Mouse (Mus musculus) forebrain, embryonic 14.5 days (tissue): ENCODE measurements around the gene Arl5c. TPM values are rescaled to one million over a fixed set of nuclear protein-coding genes. Genes with fewer than 3 reads are reported as not detected.

Experiments
- ATAC-seq: fragments of 200-750 bp; cut with Nextera tagmentation; 2 replicates; pipeline ENCODE4 v1.8.0; 2017; ENCODE audit warnings: mild to moderate bottlenecking, moderate library complexity
- DNase-seq: peaks from one replicate; pipeline ENCODE4 v3.0.0-alpha.2; 2015; ENCODE audit warnings: low spot score
- H3K27ac ChIP-seq: fragments of 300-500 bp; sonication (generic); 2 replicates; pipeline ENCODE4 v1.5.1; 2014; ENCODE audit warnings: low read depth, mild to moderate bottlenecking, control low read depth, low read length, moderate library complexity
- H3K27me3 ChIP-seq: fragments of 300-500 bp; sonication (generic); replicated peaks from 2 replicates; pipeline ENCODE4 v1.6.1; 2014; ENCODE audit warnings: low read length, control low read depth, mixed read lengths; ENCODE audit not compliant: control insufficient read depth, insufficient read depth
- H3K36me3 ChIP-seq: fragments of 300-500 bp; sonication (generic); 2 replicates; pipeline ENCODE4 v1.6.1; 2014; ENCODE audit warnings: low read length, control low read depth; ENCODE audit not compliant: control insufficient read depth, insufficient read depth
- H3K4me1 ChIP-seq: fragments of 300-500 bp; sonication (generic); 2 replicates; pipeline ENCODE4 v1.6.1; 2014; ENCODE audit warnings: antibody characterized with exemption, low read length, control low read depth; ENCODE audit not compliant: control insufficient read depth, insufficient read depth
- H3K4me2 ChIP-seq: fragments of 300-500 bp; sonication (generic); 2 replicates; pipeline ENCODE4 v1.6.1; 2014; ENCODE audit warnings: mild to moderate bottlenecking, control low read depth, low read length
- H3K4me3 ChIP-seq: fragments of 300-500 bp; sonication (generic); 2 replicates; pipeline ENCODE4 v1.5.1; 2014; ENCODE audit warnings: low read depth, low read length, control low read depth
- H3K9ac ChIP-seq: fragments of 300-500 bp; sonication (generic); 2 replicates; pipeline ENCODE4 v1.6.1; 2014; ENCODE audit warnings: mild to moderate bottlenecking, low read length, control low read depth, moderate library complexity
- H3K9me3 ChIP-seq: fragments of 300-500 bp; sonication (generic); replicated peaks from 2 replicates; pipeline ENCODE4 v1.6.1; 2016; ENCODE audit warnings: low read length, control low read depth, mixed read lengths; ENCODE audit not compliant: control insufficient read depth
- whole genome bisulfite sequencing: fragments of 180-500 bp; shearing (Covaris S2); extraction: QIAGEN DNeasy Blood & Tissue Kit; methylation state at CpG from one replicate; pipeline ENCODE4 v1.1.7; 2014; 5-methylcytosine and 5-hydroxymethylcytosine counted together
- polyA plus RNA-seq: library from polyadenylated mRNA; unstranded; fragments of >200 nt; fragmentation: Nextera tagmentation; extraction: Ambion mirVana; gene quantifications from 2 replicates; pipeline ENCODE4 v1.2.1, GENCODE M21; 2014

The Arl5c gene
- polyA plus RNA-seq, 1 experiment from 2014 or later, result 4.8 TPM

GRCm38 (mm10) chr11:97970771-97971170 lies 25.2 kb downstream of the Arl5c start:
- Histone ChIP-seq H3K27ac (no peak overlapping the region), H3K4me2 (no peak overlapping the region), H3K9me3 (no peaks in the 10 kb centered on the region), H3K9ac (no peak overlapping the region), H3K27me3 (no peaks in the 10 kb centered on the region), H3K4me1 (peaks cover 4% of the 10 kb centered on the region; the same call in 1 of the 2 replicates), H3K4me3 (no peak overlapping the region), H3K36me3 (no peaks in the 10 kb centered on the region)
- WGBS, result 85% methylated on average over 7 of the region's 7 CpGs
- DNase-seq (peak; percentile 22), ATAC-seq (no peak)

DNA sequence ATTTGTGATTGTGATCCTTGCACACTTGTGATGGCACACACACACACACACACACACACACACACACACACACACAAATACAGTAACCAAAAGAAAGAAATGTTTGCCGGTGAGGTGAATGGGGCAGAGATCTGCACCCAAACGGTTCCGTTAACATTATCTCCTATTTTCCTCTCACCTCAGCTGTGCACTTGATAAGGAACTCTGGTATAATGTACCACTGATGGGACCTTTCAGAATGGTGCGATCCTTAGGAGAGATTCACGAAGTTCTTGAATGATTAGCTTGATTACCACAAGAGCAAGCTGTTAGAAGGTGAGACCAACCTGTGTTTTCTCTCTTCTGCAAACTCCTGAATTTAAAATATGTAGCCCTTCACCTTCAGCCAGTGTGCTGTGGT lies 27.6 kb downstream of the Arl5c start:
- 88% methylated on average over 5 of the region's 5 CpGs for WGBS
- no peak for ATAC-seq
- H3K36me3 ChIP-seq, result no peaks in the 10 kb centered on the region
- H3K4me3 ChIP-seq, result no peak overlapping the region
- H3K9ac ChIP-seq, result no peak overlapping the region
- H3K4me2 ChIP-seq, result no peak overlapping the region
- peaks cover 4% of the 10 kb centered on the region; the same call in 1 of the 2 replicates for H3K4me1 ChIP-seq
- H3K27me3 ChIP-seq, result no peaks in the 10 kb centered on the region
- no peak overlapping the region for H3K27ac ChIP-seq
- no peaks in the 10 kb centered on the region for H3K9me3 ChIP-seq
- no peak for DNase-seq

GRCm38 (mm10) chr11:97967114-97967513 lies 28.9 kb downstream of the Arl5c start:
- H3K9me3 ChIP-seq, result no peaks in the 10 kb centered on the region
- H3K4me1 ChIP-seq, result peaks cover 4% of the 10 kb centered on the region; the same call in 1 of the 2 replicates
- H3K9ac ChIP-seq, result no peak overlapping the region
- H3K27me3 ChIP-seq, result no peaks in the 10 kb centered on the region
- WGBS, result 27% methylated on average over 2 of the region's 2 CpGs
- no peak overlapping the region for H3K4me2 ChIP-seq
- ATAC-seq, result no peak
- H3K4me3 ChIP-seq, result no peak overlapping the region
- 0 out of 2 replicates have a peak overlapping the region, but pooled peaks have one; percentile 27 for H3K27ac ChIP-seq
- no peaks in the 10 kb centered on the region for H3K36me3 ChIP-seq
- DNase-seq, result peak; percentile 56

DNA sequence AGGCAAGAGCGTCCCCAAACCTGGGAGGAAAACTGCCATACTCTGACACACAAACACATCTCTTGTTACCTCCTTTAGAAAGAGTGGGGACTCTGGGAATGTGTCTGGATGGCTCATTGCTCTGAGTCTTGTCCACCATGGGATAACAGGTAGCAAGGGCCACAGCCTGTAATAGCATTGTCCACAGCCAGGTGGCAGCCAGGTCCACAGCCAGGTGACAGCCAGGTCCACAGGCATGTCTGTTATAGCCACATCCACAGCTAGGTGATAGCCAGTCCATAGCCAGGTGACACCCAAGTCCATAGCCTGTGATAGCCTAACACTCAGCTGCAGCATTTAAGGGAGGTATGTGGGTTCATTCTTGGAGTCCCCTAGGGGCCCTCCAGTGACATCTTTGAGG lies 35.1 kb downstream of the Arl5c start:
- Histone ChIP-seq H3K27me3 (no peaks in the 10 kb centered on the region), H3K4me3 (no peak overlapping the region), H3K4me2 (no peak overlapping the region), H3K27ac (no peak overlapping the region), H3K36me3 (no peaks in the 10 kb centered on the region), H3K9ac (no peak overlapping the region), H3K9me3 (no peaks in the 10 kb centered on the region), H3K4me1 (no peaks in the 10 kb centered on the region)
- 95% methylated on average over 1 of the region's 1 CpGs for WGBS
- no peak for ATAC-seq
- DNase-seq, result no peak

- no peak overlapping the region for H3K27ac ChIP-seq
- H3K4me3 ChIP-seq, result no peak overlapping the region
- H3K4me2 ChIP-seq, result no peak overlapping the region
- H3K27me3 ChIP-seq, result no peaks in the 10 kb centered on the region
- no peaks in the 10 kb centered on the region for H3K9me3 ChIP-seq
- ATAC-seq (no peak), DNase-seq (peak; percentile 28)
- no peaks in the 10 kb centered on the region for H3K4me1 ChIP-seq
- 0 out of 2 replicates have a peak overlapping the region, but pooled peaks have one; percentile 17 for H3K9ac ChIP-seq
- WGBS, result 47% methylated on average over 5 of the region's 5 CpGs
- H3K36me3 ChIP-seq, result no peaks in the 10 kb centered on the region
These were observed 36.7 kb downstream of the Arl5c start for GRCm38 (mm10) chr11:97959300-97959680.

DNA sequence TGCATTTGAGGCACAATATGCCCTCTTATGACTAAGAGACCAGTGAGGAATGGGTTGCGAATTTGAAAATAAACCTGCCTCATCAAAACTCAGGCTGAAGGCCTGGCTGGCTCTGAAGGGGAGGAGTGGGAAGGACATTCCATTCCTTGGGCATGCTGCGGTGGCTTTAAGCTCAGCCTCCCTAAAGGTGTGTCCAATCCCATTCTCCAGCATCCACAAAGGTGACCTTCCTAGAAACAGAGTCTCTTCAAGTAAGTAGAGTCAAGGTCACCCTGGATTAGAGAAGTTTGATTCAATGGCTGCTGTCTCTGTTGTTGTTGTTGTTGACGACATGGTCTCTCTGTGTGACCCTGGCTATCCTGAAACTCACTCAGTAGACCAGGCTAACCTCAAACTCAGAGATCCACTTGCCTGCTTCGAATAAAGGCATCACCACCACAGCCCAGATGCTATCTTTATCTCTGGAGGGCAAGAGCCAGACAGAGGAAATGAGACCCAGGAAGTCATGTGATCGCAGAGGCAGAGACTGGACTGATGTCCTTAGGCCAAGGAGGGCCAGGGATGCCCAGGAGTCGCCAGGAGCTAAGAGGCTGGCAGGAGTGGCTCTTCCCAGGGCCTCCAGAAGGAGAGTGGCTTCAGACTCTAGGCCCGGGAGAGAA lies 37.2 kb downstream of the Arl5c start:
- no peak for ATAC-seq
- Histone ChIP-seq H3K9ac (0 out of 2 replicates have a peak overlapping the region, but pooled peaks have one; percentile 17), H3K9me3 (no peaks in the 10 kb centered on the region), H3K27ac (no peak overlapping the region), H3K4me1 (no peaks in the 10 kb centered on the region), H3K27me3 (no peaks in the 10 kb centered on the region), H3K36me3 (no peaks in the 10 kb centered on the region), H3K4me3 (no peak overlapping the region), H3K4me2 (no peak overlapping the region)
- WGBS, result 75% methylated on average over 7 of the region's 7 CpGs
- DNase-seq, result no peak

GRCm38 (mm10) chr11:97956905-97957560 lies 38.9 kb downstream of the Arl5c start:
- peak; percentile 8 for DNase-seq
- 62% methylated on average over 6 of the region's 6 CpGs for WGBS
- H3K27ac ChIP-seq, result no peak overlapping the region

GRCm38 (mm10) chr11:97955915-97956314 lies 40.1 kb downstream of the Arl5c start:
- no peak overlapping the region for H3K27ac ChIP-seq
- no peak overlapping the region for H3K9ac ChIP-seq
- no peak overlapping the region for H3K4me3 ChIP-seq
- no peaks in the 10 kb centered on the region for H3K27me3 ChIP-seq
- ATAC-seq (no peak), DNase-seq (peak; percentile 32)
- no peaks in the 10 kb centered on the region for H3K9me3 ChIP-seq
- H3K4me1 ChIP-seq, result no peaks in the 10 kb centered on the region
- WGBS, result 30% methylated on average over 4 of the region's 4 CpGs
- no peaks in the 10 kb centered on the region for H3K36me3 ChIP-seq
- H3K4me2 ChIP-seq, result no peak overlapping the region

More at GRCm38 (mm10) chr11:97956905-97957560, 38.9 kb downstream of the Arl5c start:
- H3K4me1 ChIP-seq, result no peaks in the 10 kb centered on the region
- H3K4me3 ChIP-seq, result no peak overlapping the region
- H3K36me3 ChIP-seq, result no peaks in the 10 kb centered on the region
- H3K27me3 ChIP-seq, result no peaks in the 10 kb centered on the region
- no peaks in the 10 kb centered on the region for H3K9me3 ChIP-seq
- H3K9ac ChIP-seq, result no peak overlapping the region
- no peak for ATAC-seq
- no peak overlapping the region for H3K4me2 ChIP-seq
